Mouse (Mus musculus): ENCODE results near the gene Fbxw7. TPM values are rescaled to one million over a fixed set of nuclear protein-coding genes. Genes with fewer than 3 reads are reported as not detected.

The Fbxw7 gene
- polyA plus RNA-seq, 1 experiment from 2014 or later = 12.9 TPM

DNA sequence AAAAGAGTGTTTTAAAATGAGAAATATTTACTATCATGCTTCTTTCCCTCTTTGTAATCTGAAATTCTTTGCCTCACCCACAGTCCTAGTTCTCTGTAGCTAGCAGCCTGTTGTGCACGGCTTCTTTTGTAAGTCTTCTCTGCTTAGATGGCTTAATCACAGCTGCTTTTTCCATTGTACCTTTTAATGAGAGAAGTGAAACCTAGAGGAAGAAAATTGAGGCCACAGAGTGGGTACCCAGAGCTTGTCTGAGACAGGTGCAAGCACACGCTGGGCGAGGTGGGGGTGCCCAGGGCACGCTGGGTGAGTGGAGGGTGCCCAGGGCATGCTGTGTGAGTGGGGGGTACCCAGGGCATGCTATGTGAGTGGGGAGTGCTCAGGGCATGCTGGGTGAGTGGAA lies 27.2 kb upstream of the Fbxw7 start:
- Histone ChIP-seq H3K9ac (ENCODE audit: low read length) (no peak overlapping the region), H3K27ac (ENCODE audit: low read length) (no peak overlapping the region), H3K36me3 (ENCODE audit: control insufficient read depth, insufficient read depth, low read length) (no peaks in the 10 kb centered on the region), H3K9me3 (replicated peaks; ENCODE audit: control insufficient read depth, low read length) (no peaks in the 10 kb centered on the region), H3K4me1 (ENCODE audit: control insufficient read depth, insufficient read depth, low read length) (no peaks in the 10 kb centered on the region), H3K4me2 (ENCODE audit: low read depth, low read length) (no peak overlapping the region), H3K27me3 (ENCODE audit: control insufficient read depth, insufficient read depth, low read length) (no peaks in the 10 kb centered on the region), H3K4me3 (replicated peaks; ENCODE audit: low read length) (no peak overlapping the region)
- ATAC-seq (ENCODE audit: insufficient read depth, low FRiP score) = no peak
- WGBS = 95% methylated on average over 4 of the region's 4 CpGs

GRCm38 (mm10) chr3:84804036-84804435 lies 11.0 kb upstream of the Fbxw7 start:
- no peaks in the 10 kb centered on the region for H3K9me3 ChIP-seq (replicated peaks; ENCODE audit: control insufficient read depth, low read length)
- 57% methylated on average over 9 of the region's 9 CpGs for WGBS
- no peak overlapping the region for H3K4me3 ChIP-seq (replicated peaks; ENCODE audit: low read length)
- no peak overlapping the region for H3K27ac ChIP-seq (ENCODE audit: low read length)
- no peaks in the 10 kb centered on the region for H3K4me1 ChIP-seq (ENCODE audit: control insufficient read depth, insufficient read depth, low read length)
- H3K27me3 ChIP-seq (ENCODE audit: control insufficient read depth, insufficient read depth, low read length) = no peaks in the 10 kb centered on the region
- H3K36me3 ChIP-seq (ENCODE audit: control insufficient read depth, insufficient read depth, low read length) = no peaks in the 10 kb centered on the region
- no peak for ATAC-seq (ENCODE audit: insufficient read depth, low FRiP score)
- no peak overlapping the region for H3K9ac ChIP-seq (ENCODE audit: low read length)
- no peak overlapping the region for H3K4me2 ChIP-seq (ENCODE audit: low read depth, low read length)

DNA sequence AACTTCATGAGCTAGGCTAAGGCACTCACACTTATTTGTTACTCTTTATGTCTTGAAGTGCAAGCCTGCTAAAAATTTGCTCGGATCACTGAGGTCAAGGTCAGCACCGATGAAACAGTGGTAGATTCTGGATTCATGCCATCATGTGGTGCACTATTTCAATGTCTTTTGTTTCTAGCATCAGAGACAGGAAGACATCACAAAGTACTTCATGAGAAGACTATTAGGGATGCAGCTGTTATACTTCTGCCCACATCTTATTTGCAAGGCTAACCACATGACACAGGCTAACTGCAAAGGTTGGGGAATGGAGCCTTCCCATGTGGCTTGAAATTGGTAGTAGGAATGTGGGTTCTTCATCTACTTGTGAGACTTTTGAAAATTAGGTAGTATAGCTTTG lies 8.9 kb upstream of the Fbxw7 start:
- H3K9ac ChIP-seq (ENCODE audit: low read length) = no peak overlapping the region
- H3K4me2 ChIP-seq (ENCODE audit: low read depth, low read length) = no peak overlapping the region
- H3K9me3 ChIP-seq (replicated peaks; ENCODE audit: control insufficient read depth, low read length) = no peaks in the 10 kb centered on the region
- WGBS = 66% methylated on average over 2 of the region's 2 CpGs
- H3K27me3 ChIP-seq (ENCODE audit: control insufficient read depth, insufficient read depth, low read length) = no peaks in the 10 kb centered on the region
- no peak for ATAC-seq (ENCODE audit: insufficient read depth, low FRiP score)
- no peak overlapping the region for H3K4me3 ChIP-seq (replicated peaks; ENCODE audit: low read length)
- H3K4me1 ChIP-seq (ENCODE audit: control insufficient read depth, insufficient read depth, low read length) = no peaks in the 10 kb centered on the region
- H3K27ac ChIP-seq (ENCODE audit: low read length) = no peak overlapping the region
- no peaks in the 10 kb centered on the region for H3K36me3 ChIP-seq (ENCODE audit: control insufficient read depth, insufficient read depth, low read length)

DNA sequence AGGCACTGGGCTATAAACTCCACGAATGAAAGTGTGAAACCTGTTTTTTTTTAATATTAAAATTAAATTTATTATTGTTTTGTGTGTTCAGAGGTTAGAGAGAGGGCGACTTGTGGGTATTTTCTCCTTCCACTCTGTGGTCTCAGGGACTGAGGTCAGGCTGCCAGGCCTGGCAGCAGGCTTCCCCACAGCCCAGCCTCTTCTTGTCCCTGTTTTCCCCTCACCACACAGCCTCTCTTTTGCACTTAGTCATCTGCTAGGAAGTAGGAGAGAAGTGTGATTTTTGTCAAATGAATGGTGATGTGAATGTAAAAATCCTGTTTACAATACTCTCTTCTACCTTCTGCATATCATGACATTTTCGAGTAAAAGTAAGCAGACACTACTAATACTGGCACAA lies 7.2 kb upstream of the Fbxw7 start:
- WGBS = 70% methylated on average over 3 of the region's 3 CpGs
- peaks cover 2% of the 10 kb centered on the region; the same call in 1 of the 2 replicates for H3K4me1 ChIP-seq (ENCODE audit: control insufficient read depth, insufficient read depth, low read length)
- H3K4me3 ChIP-seq (replicated peaks; ENCODE audit: low read length) = no peak overlapping the region
- no peak overlapping the region for H3K4me2 ChIP-seq (ENCODE audit: low read depth, low read length)
- no peaks in the 10 kb centered on the region for H3K9me3 ChIP-seq (replicated peaks; ENCODE audit: control insufficient read depth, low read length)
- no peaks in the 10 kb centered on the region for H3K27me3 ChIP-seq (ENCODE audit: control insufficient read depth, insufficient read depth, low read length)
- H3K36me3 ChIP-seq (ENCODE audit: control insufficient read depth, insufficient read depth, low read length) = no peaks in the 10 kb centered on the region
- ATAC-seq (ENCODE audit: insufficient read depth, low FRiP score) = no peak
- no peak overlapping the region for H3K27ac ChIP-seq (ENCODE audit: low read length)
- no peak overlapping the region for H3K9ac ChIP-seq (ENCODE audit: low read length)

DNA sequence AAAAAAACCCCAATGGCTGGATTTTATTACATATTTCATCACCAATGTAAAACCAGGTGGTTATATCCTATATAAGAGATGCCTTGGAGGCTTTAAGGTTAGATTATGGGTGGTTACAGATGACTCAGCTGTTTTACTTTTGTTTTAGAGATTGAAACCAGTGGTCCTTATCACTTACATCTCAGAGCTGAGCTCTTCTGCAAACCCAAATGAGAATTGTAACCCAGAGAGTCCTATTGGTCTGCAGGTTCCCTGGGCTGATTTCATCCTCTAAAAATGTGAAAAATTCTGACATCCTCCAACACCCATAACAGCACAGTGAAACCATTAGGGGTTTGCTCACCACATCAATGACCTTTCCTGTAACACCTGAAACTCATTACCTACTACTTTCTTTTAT lies 6.2 kb upstream of the Fbxw7 start:
- Histone ChIP-seq H3K4me2 (ENCODE audit: low read depth, low read length) (no peak overlapping the region), H3K9me3 (replicated peaks; ENCODE audit: control insufficient read depth, low read length) (no peaks in the 10 kb centered on the region), H3K27ac (ENCODE audit: low read length) (no peak overlapping the region), H3K4me3 (replicated peaks; ENCODE audit: low read length) (no peak overlapping the region), H3K9ac (ENCODE audit: low read length) (no peak overlapping the region), H3K4me1 (ENCODE audit: control insufficient read depth, insufficient read depth, low read length) (peaks cover 9% of the 10 kb centered on the region; the same call in 1 of the 2 replicates), H3K36me3 (ENCODE audit: control insufficient read depth, insufficient read depth, low read length) (no peaks in the 10 kb centered on the region), H3K27me3 (ENCODE audit: control insufficient read depth, insufficient read depth, low read length) (no peaks in the 10 kb centered on the region)
- ATAC-seq (ENCODE audit: insufficient read depth, low FRiP score) = no peak

- Histone ChIP-seq H3K4me3 (replicated peaks; ENCODE audit: low read length) (no peak overlapping the region), H3K27ac (ENCODE audit: low read length) (no peak overlapping the region), H3K4me2 (ENCODE audit: low read depth, low read length) (no peak overlapping the region), H3K4me1 (ENCODE audit: control insufficient read depth, insufficient read depth, low read length) (peaks cover 9% of the 10 kb centered on the region), H3K9me3 (replicated peaks; ENCODE audit: control insufficient read depth, low read length) (no peaks in the 10 kb centered on the region), H3K36me3 (ENCODE audit: control insufficient read depth, insufficient read depth, low read length) (no peaks in the 10 kb centered on the region), H3K27me3 (ENCODE audit: control insufficient read depth, insufficient read depth, low read length) (no peaks in the 10 kb centered on the region), H3K9ac (ENCODE audit: low read length) (no peak overlapping the region)
- no peak for ATAC-seq (ENCODE audit: insufficient read depth, low FRiP score)
Observed at GRCm38 (mm10) chr3:84810803-84811202, 4.3 kb upstream of the Fbxw7 start.

- H3K9ac ChIP-seq (ENCODE audit: low read length) = peak overlapping the region; percentile 87
- peaks cover 17% of the 10 kb centered on the region for H3K4me1 ChIP-seq (ENCODE audit: control insufficient read depth, insufficient read depth, low read length)
- H3K4me2 ChIP-seq (ENCODE audit: low read depth, low read length) = peak overlapping the region; percentile 83
- ATAC-seq (ENCODE audit: insufficient read depth, low FRiP score) = peak; percentile 34
- no peaks in the 10 kb centered on the region for H3K27me3 ChIP-seq (ENCODE audit: control insufficient read depth, insufficient read depth, low read length)
- H3K4me3 ChIP-seq (replicated peaks; ENCODE audit: low read length) = peak overlapping the region; percentile 97
- 1% methylated on average over 29 of the region's 29 CpGs for WGBS
- no peaks in the 10 kb centered on the region for H3K9me3 ChIP-seq (replicated peaks; ENCODE audit: control insufficient read depth, low read length)
- H3K36me3 ChIP-seq (ENCODE audit: control insufficient read depth, insufficient read depth, low read length) = no peaks in the 10 kb centered on the region
- H3K27ac ChIP-seq (ENCODE audit: low read length) = peak overlapping the region; percentile 98
Observed at GRCm38 (mm10) chr3:84813436-84814156, 1.5 kb upstream of the Fbxw7 start.

DNA sequence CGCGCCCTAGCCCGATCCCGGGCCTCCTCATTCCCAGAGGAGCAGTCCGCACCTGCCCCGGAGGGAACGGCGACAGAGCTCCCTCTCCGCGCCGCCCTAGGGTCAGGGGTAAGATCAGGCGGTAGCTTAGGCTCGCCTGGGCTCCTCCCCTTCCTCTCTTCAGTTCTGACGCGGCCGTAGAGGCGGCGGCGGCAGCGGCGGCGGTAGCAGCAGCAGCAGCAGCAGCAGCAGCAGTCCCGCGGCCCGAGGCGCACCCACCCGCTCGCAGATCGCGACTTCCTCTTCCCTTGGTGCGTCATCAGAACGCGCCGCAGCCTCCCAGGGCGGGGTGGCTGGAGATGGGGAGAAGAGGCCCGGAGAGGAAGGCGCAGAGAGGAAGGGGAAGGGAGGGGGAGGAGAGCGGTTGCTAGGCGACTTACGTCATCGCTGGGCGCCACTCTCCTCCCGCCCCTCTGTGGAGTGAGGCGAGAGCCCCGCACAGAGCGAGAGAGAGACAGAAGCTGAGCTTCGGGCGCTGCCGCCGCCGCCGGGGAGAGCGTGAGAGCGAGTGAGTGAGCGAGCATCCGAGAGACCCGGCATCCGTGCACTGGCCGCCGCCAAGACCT lies 809 bp upstream of the Fbxw7 start:
- peak overlapping the region; percentile 97 for H3K4me3 ChIP-seq (replicated peaks; ENCODE audit: low read length)
- H3K27me3 ChIP-seq (ENCODE audit: control insufficient read depth, insufficient read depth, low read length) = no peaks in the 10 kb centered on the region
- peak overlapping the region; percentile 91 for H3K9ac ChIP-seq (ENCODE audit: low read length)
- H3K27ac ChIP-seq (ENCODE audit: low read length) = peak overlapping the region; percentile 98
- no peaks in the 10 kb centered on the region for H3K9me3 ChIP-seq (replicated peaks; ENCODE audit: control insufficient read depth, low read length)
- peak; percentile 96 for ATAC-seq (ENCODE audit: insufficient read depth, low FRiP score)
- WGBS = under 1% methylated on average over 57 of the region's 60 CpGs
- peaks cover 17% of the 10 kb centered on the region for H3K4me1 ChIP-seq (ENCODE audit: control insufficient read depth, insufficient read depth, low read length)
- peak overlapping the region; percentile 86 for H3K4me2 ChIP-seq (ENCODE audit: low read depth, low read length)
- no peaks in the 10 kb centered on the region for H3K36me3 ChIP-seq (ENCODE audit: control insufficient read depth, insufficient read depth, low read length)

GRCm38 (mm10) chr3:84815461-84815860 lies 393 bp downstream of the Fbxw7 start:
- Histone ChIP-seq H3K4me2 (ENCODE audit: low read depth, low read length) (peak overlapping the region; percentile 86), H3K27me3 (ENCODE audit: control insufficient read depth, insufficient read depth, low read length) (no peaks in the 10 kb centered on the region), H3K4me3 (replicated peaks; ENCODE audit: low read length) (peak overlapping the region; percentile 97), H3K9me3 (replicated peaks; ENCODE audit: control insufficient read depth, low read length) (no peaks in the 10 kb centered on the region), H3K36me3 (ENCODE audit: control insufficient read depth, insufficient read depth, low read length) (no peaks in the 10 kb centered on the region), H3K9ac (ENCODE audit: low read length) (peak overlapping the region; percentile 91), H3K4me1 (ENCODE audit: control insufficient read depth, insufficient read depth, low read length) (peaks cover 17% of the 10 kb centered on the region), H3K27ac (ENCODE audit: low read length) (peak overlapping the region; percentile 98)
- no peak for ATAC-seq (ENCODE audit: insufficient read depth, low FRiP score)
- under 1% methylated on average over 29 of the region's 29 CpGs for whole genome bisulfite sequencing

Measured in stomach, embryonic 16.5 days (tissue).